Mouse (Mus musculus): Measurements from ENCODE around the gene Epha5.

DNA sequence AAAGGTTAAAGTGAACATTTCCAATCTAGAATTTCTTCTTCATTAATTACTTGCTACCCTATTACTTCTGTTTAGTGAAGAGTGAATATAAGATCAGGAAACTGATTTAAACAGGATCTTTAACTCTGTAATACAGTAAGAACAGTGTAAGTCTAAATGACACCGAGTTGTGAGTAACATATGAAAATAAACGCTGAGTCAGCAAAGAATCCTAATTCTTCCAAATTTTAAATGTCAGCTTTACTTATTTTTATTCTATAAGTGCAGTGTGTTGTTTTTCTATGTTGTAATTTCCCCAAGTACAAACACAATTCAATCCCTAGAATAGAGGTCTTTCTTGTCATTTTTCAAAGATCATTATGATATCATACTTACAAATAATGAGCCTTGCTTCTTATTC lies 363.3 kb downstream of the Epha5 start:
- TF ChIP-seq CTCF (IDR thresholded peaks at IDR 0.05; ENCODE audit: low read depth, low read length) = no peak
- TF ChIP-seq POLR2A (IDR thresholded peaks at IDR 0.05; ENCODE audit: insufficient read depth, low read length) = no peak
- TF ChIP-seq EP300 (IDR thresholded peaks at IDR 0.05; ENCODE audit: insufficient read depth, low read depth, low read length) = no peak
